Mouse (Mus musculus) right cerebral cortex, postnatal 10 days (tissue): Measurements from ENCODE around the gene Fgf2.

Source experiments
- DNase-seq, 2 experiments: peaks; one replicate each; pipeline ENCODE4 v3.0.0; 2021; ENCODE audit warnings: low spot score in 2 of 2

The Fgf2 gene

GRCm38 (mm10) chr3:37354737-37355136, 6.6 kb downstream of the Fgf2 start:
- DNase-seq, result no peak

GRCm38 (mm10) chr3:37360729-37361128, 12.6 kb downstream of the Fgf2 start:
- no peak for DNase-seq

- DNase-seq, result no peak
These were observed 17.0 kb downstream of the Fgf2 start for GRCm38 (mm10) chr3:37365144-37365543.

- DNase-seq, result no peak
These were observed 17.8 kb downstream of the Fgf2 start for GRCm38 (mm10) chr3:37365976-37366375.

- DNase-seq, result no peak
These were observed 18.4 kb downstream of the Fgf2 start for GRCm38 (mm10) chr3:37366381-37367053.

GRCm38 (mm10) chr3:37370407-37370806, 22.3 kb downstream of the Fgf2 start:
- no peak for DNase-seq

- DNase-seq, result no peak
These were observed 25.6 kb downstream of the Fgf2 start for GRCm38 (mm10) chr3:37373712-37374111.

- DNase-seq, result no peak
These were observed 29.8 kb downstream of the Fgf2 start for GRCm38 (mm10) chr3:37377926-37378325.

- DNase-seq, result no peak
These were observed 30.3 kb downstream of the Fgf2 start for GRCm38 (mm10) chr3:37378412-37378811.

- DNase-seq, result no peak
These were observed 31.1 kb downstream of the Fgf2 start for GRCm38 (mm10) chr3:37379201-37379600.

- DNase-seq, result peak; percentile 33 to 60
These were observed 32.1 kb downstream of the Fgf2 start for GRCm38 (mm10) chr3:37379930-37380881.

GRCm38 (mm10) chr3:37381457-37381856, 33.3 kb downstream of the Fgf2 start:
- no peak for DNase-seq

- DNase-seq, result no peak
These were observed 35.1 kb downstream of the Fgf2 start for GRCm38 (mm10) chr3:37383096-37383765.

- DNase-seq, result no peak
These were observed 39.2 kb downstream of the Fgf2 start for GRCm38 (mm10) chr3:37387310-37387709.

- DNase-seq, result no peak
These were observed 48.9 kb downstream of the Fgf2 start for GRCm38 (mm10) chr3:37396930-37397608.

- DNase-seq, result no peak
These were observed 49.5 kb downstream of the Fgf2 start for GRCm38 (mm10) chr3:37397646-37398045.

- DNase-seq, result peak in 1 of 2 experiments; percentile 27
These were observed 50.7 kb downstream of the Fgf2 start for GRCm38 (mm10) chr3:37398661-37399395.

GRCm38 (mm10) chr3:37401729-37402610, 53.8 kb downstream of the Fgf2 start:
- DNase-seq, result peak in 1 of 2 experiments; percentile 26

- no peak for DNase-seq
These were observed 59.5 kb downstream of the Fgf2 start for GRCm38 (mm10) chr3:37407598-37407997.

GRCm38 (mm10) chr3:37413446-37413845, 65.3 kb downstream of the Fgf2 start:
- no peak for DNase-seq
